Mouse (Mus musculus) embryonic fibroblast, embryonic 13.5 days (primary cell): ENCODE measurements around the gene Dusp15. TPM values are rescaled to one million over a fixed set of nuclear protein-coding genes. Genes with fewer than 3 reads are reported as not detected.

Source experiments
- H3K27ac ChIP-seq: 2 replicates; pipeline ENCODE4 v1.5.1; 2012; ENCODE audit warnings: low read length, control low read depth, inconsistent platforms; ENCODE audit not compliant: insufficient read depth
- H3K4me1 ChIP-seq: 2 replicates; pipeline ENCODE4 v1.6.1; 2011; ENCODE audit warnings: low read length; ENCODE audit not compliant: control insufficient read depth, insufficient read depth
- H3K4me3 ChIP-seq: 2 replicates; pipeline ENCODE4 v1.5.1; 2011; ENCODE audit warnings: mild to moderate bottlenecking, control low read depth, low read length; ENCODE audit not compliant: insufficient read depth
- CTCF ChIP-seq: IDR thresholded peaks from 2 replicates; pipeline ENCODE4 v1.5.1; 2011; ENCODE audit warnings: mild to moderate bottlenecking, control low read depth, low read length, moderate library complexity, borderline replicate concordance; ENCODE audit not compliant: insufficient read depth
- POLR2A ChIP-seq: IDR thresholded peaks from 2 replicates; pipeline ENCODE4 v1.6.1; 2011; ENCODE audit warnings: low read depth, mild to moderate bottlenecking, control low read depth, low read length, moderate library complexity
- polyA plus RNA-seq: library from polyadenylated mRNA; stranded (reverse); fragments of >200 nt; gene quantifications from 2 replicates; pipeline ENCODE4 v1.2.4, GENCODE M21; 2011; ENCODE audit warnings: low read depth; ENCODE audit not compliant: missing spikeins, insufficient read length

Dusp15 gene
- polyA plus RNA-seq, 1 experiment, result 2.2 TPM

GRCm38 (mm10) chr2:152923621-152924020 lies 27.9 kb downstream of the Dusp15 start:
- Histone ChIP-seq H3K4me3 (no peak overlapping the region), H3K4me1 (peaks cover 26% of the 10 kb centered on the region), H3K27ac (peak overlapping the region; percentile 24; the same call in 1 of the 2 replicates)
- no peak for TF ChIP-seq POLR2A

- TF ChIP-seq POLR2A (no peak), CTCF (no peak)
- Histone ChIP-seq H3K27ac (no peak overlapping the region), H3K4me3 (no peak overlapping the region), H3K4me1 (peaks cover 23% of the 10 kb centered on the region)
Measured at GRCm38 (mm10) chr2:152922376-152922775, 29.1 kb downstream of the Dusp15 start.

GRCm38 (mm10) chr2:152917671-152918070 lies 33.8 kb downstream of the Dusp15 start:
- no peak for TF ChIP-seq CTCF
- no peak for TF ChIP-seq POLR2A
- Histone ChIP-seq H3K27ac (no peak overlapping the region), H3K4me3 (no peak overlapping the region), H3K4me1 (peaks cover 4% of the 10 kb centered on the region; the same call in 1 of the 2 replicates)

- H3K4me3 ChIP-seq, result no peak overlapping the region
- peaks cover 4% of the 10 kb centered on the region; the same call in 1 of the 2 replicates for H3K4me1 ChIP-seq
- no peak for TF ChIP-seq POLR2A
- no peak for TF ChIP-seq CTCF
- no peak overlapping the region for H3K27ac ChIP-seq
Measured at GRCm38 (mm10) chr2:152916111-152916510, 35.4 kb downstream of the Dusp15 start.

GRCm38 (mm10) chr2:152915453-152915852 lies 36.0 kb downstream of the Dusp15 start:
- peak overlapping the region; percentile 41; the same call in 1 of the 2 replicates for H3K27ac ChIP-seq

GRCm38 (mm10) chr2:152914310-152915120 lies 37.0 kb downstream of the Dusp15 start:
- Histone ChIP-seq H3K27ac (peak overlapping the region; percentile 79), H3K4me1 (peaks cover 4% of the 10 kb centered on the region; the same call in 1 of the 2 replicates), H3K4me3 (no peak overlapping the region)
- TF ChIP-seq CTCF (peak; percentile 84), POLR2A (no peak)

More at GRCm38 (mm10) chr2:152915453-152915852, 36.0 kb downstream of the Dusp15 start:
- no peak for TF ChIP-seq POLR2A
- no peak overlapping the region for H3K4me3 ChIP-seq
- peaks cover 4% of the 10 kb centered on the region; the same call in 1 of the 2 replicates for H3K4me1 ChIP-seq

GRCm38 (mm10) chr2:152913471-152913870 lies 38.0 kb downstream of the Dusp15 start:
- Histone ChIP-seq H3K4me3 (no peak overlapping the region), H3K27ac (no peak overlapping the region), H3K4me1 (peaks cover 4% of the 10 kb centered on the region; the same call in 1 of the 2 replicates)
- TF ChIP-seq CTCF, result no peak
- TF ChIP-seq POLR2A, result no peak

- TF ChIP-seq CTCF (no peak), POLR2A (no peak)
- Histone ChIP-seq H3K27ac (no peak overlapping the region), H3K4me1 (peaks cover 6% of the 10 kb centered on the region; the same call in 1 of the 2 replicates), H3K4me3 (no peak overlapping the region)
Measured at GRCm38 (mm10) chr2:152911432-152911831, 40.1 kb downstream of the Dusp15 start.

- H3K4me3 ChIP-seq, result no peak within 1 kb of the TSS
- peaks cover 6% of the 10 kb centered on the region; the same call in 1 of the 2 replicates for H3K4me1 ChIP-seq
- TF ChIP-seq POLR2A, result no peak
- no peak for TF ChIP-seq CTCF
- H3K27ac ChIP-seq, result no peak within 1 kb of the TSS
Measured at GRCm38 (mm10) chr2:152911031-152911430, 40.5 kb downstream of the Dusp15 start, which contains the start of gene Mylk2. Gene Mylk2 (plus strand): TSS chr2:152911352.

GRCm38 (mm10) chr2:152909848-152910247 lies 41.6 kb downstream of the Dusp15 start:
- Histone ChIP-seq H3K4me3 (no peak overlapping the region), H3K27ac (no peak overlapping the region), H3K4me1 (peaks cover 11% of the 10 kb centered on the region; the same call in 1 of the 2 replicates)
- TF ChIP-seq POLR2A (no peak), CTCF (no peak)
